Mouse (Mus musculus): ENCODE data around the gene Cela1. TPM values are rescaled to one million over a fixed set of nuclear protein-coding genes. Genes with fewer than 3 reads are reported as not detected.

The Cela1 gene
- polyA plus RNA-seq (2012; rRNA removed), result 0.52 and 0.54 TPM in 2 replicates

DNA sequence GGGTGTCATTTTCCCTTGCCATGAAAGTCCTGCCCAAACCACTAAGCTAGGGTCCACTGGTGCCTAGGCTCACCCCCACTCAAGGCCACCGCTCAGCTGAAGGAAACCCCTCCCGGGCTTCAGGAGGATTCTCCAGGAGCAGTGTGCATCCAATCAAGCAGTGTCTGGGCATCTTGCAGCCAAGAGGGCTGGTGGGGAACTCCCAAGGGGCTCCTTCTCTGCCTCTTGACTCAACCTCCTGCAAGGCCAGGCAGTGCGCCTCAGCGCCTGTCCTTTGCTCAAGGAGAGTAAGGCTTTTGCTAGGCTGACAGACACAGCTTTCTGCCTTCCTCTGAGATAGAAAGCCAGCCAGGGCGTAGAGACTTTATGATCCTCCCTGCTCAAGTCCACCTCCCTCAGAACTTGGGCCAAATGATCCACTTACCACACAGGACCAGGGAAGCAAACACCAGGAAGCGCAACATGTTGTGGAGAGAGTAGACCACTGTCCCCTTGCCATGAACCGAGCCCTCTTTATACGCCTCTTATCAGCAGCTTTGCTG, at the start of gene Cela1:
TSS of gene Cela1 (minus strand) at position 492 of the 542 bp plus-strand sequence.

DNA sequence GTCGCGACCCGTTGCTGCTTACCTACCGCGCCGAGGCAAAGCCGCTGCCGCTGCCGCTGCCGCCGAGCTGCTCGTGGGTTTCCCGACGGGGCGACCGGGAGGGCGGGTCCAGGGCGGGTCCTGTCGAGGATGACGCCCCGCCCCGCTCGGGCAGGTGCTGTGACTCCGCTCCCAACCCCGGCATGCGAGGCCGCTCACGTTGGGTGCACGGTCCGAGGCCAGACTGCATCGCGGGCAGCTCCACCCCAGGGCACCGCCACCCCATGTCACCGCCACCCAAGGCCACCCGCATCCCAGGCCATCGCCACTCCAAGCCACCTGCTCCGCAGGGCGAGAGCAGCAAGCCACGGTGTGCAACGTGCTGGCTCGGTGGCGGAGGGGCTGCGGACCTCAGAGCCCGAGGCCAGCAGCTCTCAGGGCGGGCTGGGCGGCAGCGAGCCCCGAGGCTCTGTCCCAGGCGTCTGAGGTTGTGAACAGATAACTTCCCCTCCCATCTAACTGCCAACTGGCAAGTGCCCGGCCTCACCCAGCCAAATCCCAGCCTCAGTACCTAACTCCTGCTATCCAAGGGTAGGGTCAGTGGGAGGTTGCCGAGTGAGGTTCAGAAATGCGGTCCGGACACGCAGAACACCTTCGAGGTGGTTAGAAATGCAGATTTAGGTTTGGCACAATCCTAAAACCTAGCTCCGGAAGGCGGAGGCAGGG, 41.7 kb upstream of the Cela1 start, which contains the start of gene Galnt6:
TSS of gene Galnt6 (minus strand) at position 96 of the 705 bp plus-strand sequence.

DNA sequence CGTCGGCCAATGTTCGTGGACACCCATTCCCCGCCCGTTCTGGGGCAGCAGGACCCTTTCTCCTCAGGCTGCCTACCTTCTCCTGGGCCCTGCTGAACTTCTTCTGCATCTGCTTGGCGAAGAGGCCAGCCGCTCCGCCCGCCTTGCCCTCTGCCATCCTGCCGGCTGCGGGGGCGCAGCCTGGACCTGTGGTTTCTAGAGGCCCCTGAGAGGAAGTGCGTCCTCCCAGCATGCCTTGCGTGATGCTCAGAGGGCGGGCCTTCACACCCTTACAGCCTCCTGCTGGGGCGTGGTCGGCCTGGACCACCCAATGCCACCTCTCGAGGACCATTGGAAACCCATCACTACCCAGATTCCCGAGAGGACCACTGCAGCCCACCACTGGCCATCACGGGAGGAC, 18.4 kb downstream of the Cela1 start, which contains the start of gene Bin2:
TSS of gene Bin2 (minus strand) at position 217 of the 400 bp plus-strand sequence.

DNA sequence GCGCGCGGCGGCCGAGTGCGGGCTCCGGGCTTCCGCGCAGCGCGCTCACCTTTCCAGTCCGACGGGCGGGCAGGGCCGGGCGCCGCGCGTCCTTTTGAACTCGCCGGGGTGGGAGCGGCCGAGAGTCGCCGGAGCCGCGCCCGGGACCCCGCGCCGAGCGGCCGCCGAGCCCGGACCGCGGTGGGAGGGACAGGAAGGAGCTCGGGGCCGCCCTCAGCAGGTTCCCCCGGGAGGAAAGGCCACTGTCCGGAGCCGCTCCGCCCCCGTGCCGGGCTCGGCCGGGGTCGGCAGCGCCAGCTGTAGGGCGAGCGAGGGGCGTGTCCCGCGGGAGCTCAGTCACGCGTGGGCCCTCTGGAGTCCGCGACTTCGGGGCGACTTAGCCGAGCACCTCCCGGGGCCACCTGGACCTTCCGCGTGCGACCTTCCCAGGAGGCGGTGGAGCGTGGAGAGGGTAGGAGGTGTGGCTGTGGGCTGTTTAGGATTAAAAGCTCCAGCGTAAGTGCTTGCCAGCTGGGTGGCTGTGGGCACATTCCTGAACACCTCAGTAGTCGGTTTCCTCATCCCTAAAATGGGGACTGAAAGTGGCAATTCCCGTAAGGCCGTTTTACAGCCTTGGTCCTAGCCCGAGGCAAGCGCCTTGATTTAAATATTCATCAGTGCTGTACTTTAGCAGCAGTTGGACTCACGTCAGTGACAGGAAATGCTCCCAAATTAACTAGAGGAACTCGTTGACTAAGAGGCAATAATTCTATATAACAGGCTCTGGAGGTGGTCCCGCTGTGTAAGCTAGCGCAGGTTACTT, 50.8 kb downstream of the Cela1 start, which contains the start of gene Smagp:
TSS of gene Smagp (minus strand) at position 241 of the 802 bp plus-strand sequence.

Other genes with a start within 250 kb of the Cela1 start
- gene Letmd1, start 218.9 kb downstream of the Cela1 start, polyA plus RNA-seq (2012; rRNA removed), result 82.2 and 85.7 TPM in 2 replicates
- gene Csrnp2, start 192.4 kb downstream of the Cela1 start, polyA plus RNA-seq (2012; rRNA removed), result 36.0 and 37.7 TPM in 2 replicates
- gene Tfcp2, start 135.9 kb downstream of the Cela1 start, polyA plus RNA-seq (2012; rRNA removed), result 26.2 and 26.5 TPM in 2 replicates
- gene Pou6f1, start 87.9 kb downstream of the Cela1 start, polyA plus RNA-seq (2012; rRNA removed), result 69.9 and 81.7 TPM in 2 replicates
- 114 and 118 TPM in 2 replicates for gene Dazap2, start 72.6 kb downstream of the Cela1 start, polyA plus RNA-seq (2012; rRNA removed)
- gene Smagp, start 51.0 kb downstream of the Cela1 start, polyA plus RNA-seq (2012; rRNA removed), result 3.6 and 4.2 TPM in 2 replicates
- 0.82 and 1.2 TPM in 2 replicates for gene Bin2, start 18.4 kb downstream of the Cela1 start, polyA plus RNA-seq (2012; rRNA removed)
- 0.19 and 0.37 TPM in 2 replicates for gene Galnt6, start 41.5 kb upstream of the Cela1 start, polyA plus RNA-seq (2012; rRNA removed)
- 25.9 and 27.3 TPM in 2 replicates for gene Slc4a8, start 73.8 kb upstream of the Cela1 start, polyA plus RNA-seq (2012; rRNA removed)
- gene Scn8a, start 181.9 kb upstream of the Cela1 start, polyA plus RNA-seq (2012; rRNA removed), result 38.5 and 40.6 TPM in 2 replicates